In genomic region chr15:5115173-5115572, GRCm38 (mm10) we compare ENCODE assay signal across 8 mouse cellular contexts. TPM values are rescaled to one million over a fixed set of nuclear protein-coding genes. Genes with fewer than 3 reads are reported as not detected.
DNase-seq lines count a peak whose midpoint lies in the region; ATAC-seq and TF ChIP-seq lines count a peak whose summit lies in the region.

No protein-coding gene starts in this region.

- ATAC-seq in heart, postnatal 0 days (ENCODE audit: insufficient read depth, low read depth), result no peak
- no peak for ATAC-seq in liver, embryonic 16.5 days (ENCODE audit: low read depth)

- peak overlapping the region; percentile 93 for H3K27ac ChIP-seq in heart, postnatal 0 days (ENCODE audit: low read depth)
- peak overlapping the region; percentile 93 for H3K27ac ChIP-seq in liver, embryonic 16.5 days (ENCODE audit: low read length)

- H3K9me3 ChIP-seq in E14TG2a.4 (ENCODE audit: low read length), result no peaks in the 10 kb centered on the region
- H3K9me3 ChIP-seq in heart, postnatal 0 days (replicated peaks; ENCODE audit: control insufficient read depth, low read length), result no peaks in the 10 kb centered on the region
- H3K9me3 ChIP-seq in liver, embryonic 16.5 days (replicated peaks; ENCODE audit: control insufficient read depth, low read length), result no peaks in the 10 kb centered on the region

- peak overlapping the region; percentile 97 for H3K4me3 ChIP-seq in E14TG2a.4 (replicated peaks; ENCODE audit: low read length)
- H3K4me3 ChIP-seq in heart, postnatal 0 days (ENCODE audit: low read depth, low read length), result peak overlapping the region; percentile 67
- H3K4me3 ChIP-seq in liver, embryonic 16.5 days (ENCODE audit: low read depth, low read length), result peak overlapping the region; percentile 96

- no peaks in the 10 kb centered on the region for H3K27me3 ChIP-seq in E14TG2a.4 (ENCODE audit: insufficient read depth, low read length)
- no peaks in the 10 kb centered on the region for H3K27me3 ChIP-seq in heart, postnatal 0 days (ENCODE audit: control insufficient read depth, insufficient read depth, low read length)
- no peaks in the 10 kb centered on the region for H3K27me3 ChIP-seq in liver, embryonic 16.5 days (ENCODE audit: control insufficient read depth, insufficient read depth, low read depth, low read length)

- no peak for TF ChIP-seq CTCF in E14TG2a.4 (conservative IDR thresholded peaks at IDR 0.05; ENCODE audit: low read length)
- no peak for TF ChIP-seq CTCF in heart, postnatal 0 days (IDR thresholded peaks at IDR 0.05; ENCODE audit: low read depth)

- TF ChIP-seq EP300 in heart, postnatal 0 days (IDR thresholded peaks at IDR 0.05; ENCODE audit: low read depth), result no peak

- peak; percentile 70 for DNase-seq in heart, adult 11 months
- no peak for DNase-seq in heart, postnatal 25 days (ENCODE audit: low spot score)
- DNase-seq in heart, postnatal 0 days (ENCODE audit: low spot score), result no peak
- no peak for DNase-seq in thymus, postnatal 14 days
- DNase-seq in natural killer cell, adult 2 months (ENCODE audit: low spot score in 2 of 2), result no peak
- DNase-seq in layer of hippocampus, adult 9-10 months (ENCODE audit: low spot score), result no peak

- H3K9ac ChIP-seq in heart, postnatal 0 days (replicated peaks; ENCODE audit: low read depth, low read length), result peak overlapping the region; percentile 71
- H3K9ac ChIP-seq in liver, embryonic 16.5 days (ENCODE audit: low read depth, low read length), result peak overlapping the region; percentile 85

- peaks cover 38% of the 10 kb centered on the region for H3K4me1 ChIP-seq in E14TG2a.4 (replicated peaks; ENCODE audit: low read depth, low read length)
- H3K4me1 ChIP-seq in heart, postnatal 0 days (ENCODE audit: control insufficient read depth, insufficient read depth), result peaks cover 14% of the 10 kb centered on the region
- peaks cover 49% of the 10 kb centered on the region for H3K4me1 ChIP-seq in liver, embryonic 16.5 days (ENCODE audit: control insufficient read depth, low read depth, low read length)

- WGBS in heart, postnatal 0 days, result 49% methylated on average over 8 of the region's 8 CpGs
- 57% methylated on average over 8 of the region's 8 CpGs for WGBS in liver, embryonic 16.5 days (ENCODE audit: insufficient replicate concordance)

- H3K36me3 ChIP-seq in E14TG2a.4 (ENCODE audit: insufficient read depth, low read length), result peaks cover 36% of the 10 kb centered on the region
- H3K36me3 ChIP-seq in heart, postnatal 0 days (replicated peaks; ENCODE audit: control insufficient read depth, insufficient read depth, low read length), result peaks cover 26% of the 10 kb centered on the region
- peaks cover 27% of the 10 kb centered on the region for H3K36me3 ChIP-seq in liver, embryonic 16.5 days (ENCODE audit: control insufficient read depth, insufficient read depth)

- H3K4me2 ChIP-seq in heart, postnatal 0 days (ENCODE audit: low read depth, low read length), result peak overlapping the region; percentile 75
- peak overlapping the region; percentile 88 for H3K4me2 ChIP-seq in liver, embryonic 16.5 days (ENCODE audit: low read depth, low read length)

- intact Hi-C loops in heart, postnatal 25 days (cut with DNase I), result no loop called here

RNA-seq across cellular contexts. Expression of gene Rpl37, which starts 1.3 kb away (rescaled TPM):
- 100 to 1,000 TPM; 178 to 197 TPM for total RNA-seq in heart, postnatal 25 days (2021)
- 154 and 164 TPM in 2 replicates for total RNA-seq in heart, postnatal 0 days (2014; rRNA removed; ENCODE audit: low replicate concordance)
- polyA plus RNA-seq in heart, postnatal 0 days (2015; fragmentation: Nextera tagmentation; extraction: Ambion mirVana), result 374 and 392 TPM in 2 replicates
- polyA plus RNA-seq in liver, embryonic 16.5 days (2015; fragmentation: Nextera tagmentation; extraction: Ambion mirVana), result 249 and 306 TPM in 2 replicates

RNA-seq across cellular contexts. Expression of gene Card6, which starts 6.8 kb away (rescaled TPM):
- 1 to 10 TPM; 6.8 to 7.0 TPM for total RNA-seq in heart, postnatal 25 days (2021)
- total RNA-seq in heart, postnatal 0 days (2014; rRNA removed; ENCODE audit: low replicate concordance), result 1.8 and 2.2 TPM in 2 replicates
- polyA plus RNA-seq in heart, postnatal 0 days (2015; fragmentation: Nextera tagmentation; extraction: Ambion mirVana), result 1.7 and 1.8 TPM in 2 replicates
- 1.5 and 1.7 TPM in 2 replicates for polyA plus RNA-seq in liver, embryonic 16.5 days (2015; fragmentation: Nextera tagmentation; extraction: Ambion mirVana)

RNA-seq across cellular contexts. Expression of gene Prkaa1, which starts 28.5 kb away (rescaled TPM):
- 10 to 100 TPM; 12.8 to 15.2 TPM for total RNA-seq in heart, postnatal 25 days (2021)
- 11.6 and 15.5 TPM in 2 replicates for total RNA-seq in heart, postnatal 0 days (2014; rRNA removed; ENCODE audit: low replicate concordance)
- 9.8 and 10.0 TPM in 2 replicates for polyA plus RNA-seq in heart, postnatal 0 days (2015; fragmentation: Nextera tagmentation; extraction: Ambion mirVana)
- polyA plus RNA-seq in liver, embryonic 16.5 days (2015; fragmentation: Nextera tagmentation; extraction: Ambion mirVana), result 11.8 and 12.3 TPM in 2 replicates

RNA-seq across cellular contexts. Expression of gene C7, which starts 51.6 kb away (rescaled TPM):
- total RNA-seq in heart, postnatal 25 days (2021), result 1 to 10 TPM; 1.6 to 2.3 TPM
- 0.15 TPM in 1 of 2 replicates, not detected in the other for total RNA-seq in heart, postnatal 0 days (2014; rRNA removed; ENCODE audit: low replicate concordance)
- polyA plus RNA-seq in heart, postnatal 0 days (2015; fragmentation: Nextera tagmentation; extraction: Ambion mirVana), result 0.05 TPM in 1 of 2 replicates, not detected in the other
- polyA plus RNA-seq in liver, embryonic 16.5 days (2015; fragmentation: Nextera tagmentation; extraction: Ambion mirVana), result not detected in 2 replicates
